Mouse (Mus musculus) kidney, embryonic 14.5 days (tissue): ENCODE data around the gene Uvrag. TPM values are rescaled to one million over a fixed set of nuclear protein-coding genes. Genes with fewer than 3 reads are reported as not detected.

ENCODE experiments used
- ATAC-seq: fragments of 200-750 bp; cut with Nextera tagmentation; 2 replicates; pipeline ENCODE4 v1.8.0; 2017; ENCODE audit warnings: moderate number of reproducible peaks, mild to moderate bottlenecking, moderate TSS enrichment, moderate library complexity; ENCODE audit not compliant: low FRiP score, low TSS enrichment
- H3K27ac ChIP-seq: fragments of 300-500 bp; sonication (generic); 2 replicates; pipeline ENCODE4 v1.5.1; 2014; ENCODE audit warnings: low read depth, mild to moderate bottlenecking, low read length, moderate library complexity, mixed read lengths
- H3K27me3 ChIP-seq: fragments of 300-500 bp; sonication (generic); 2 replicates; pipeline ENCODE4 v1.6.1; 2014; ENCODE audit warnings: mild to moderate bottlenecking, low read length; ENCODE audit not compliant: control insufficient read depth, insufficient read depth
- H3K36me3 ChIP-seq: fragments of 300-500 bp; sonication (generic); 2 replicates; pipeline ENCODE4 v1.6.1; 2014; ENCODE audit warnings: low read length, mixed read lengths; ENCODE audit not compliant: control insufficient read depth, insufficient read depth
- H3K4me1 ChIP-seq: fragments of 300-500 bp; sonication (generic); 2 replicates; pipeline ENCODE4 v1.6.1; 2014; ENCODE audit warnings: low read length, mixed read lengths; ENCODE audit not compliant: control insufficient read depth, insufficient read depth
- H3K4me2 ChIP-seq: fragments of 300-500 bp; sonication (generic); replicated peaks from 2 replicates; pipeline ENCODE4 v1.6.1; 2014; ENCODE audit warnings: low read depth, mild to moderate bottlenecking, low read length
- H3K4me3 ChIP-seq: fragments of 300-500 bp; sonication (generic); 2 replicates; pipeline ENCODE4 v1.5.1; 2014; ENCODE audit warnings: mild to moderate bottlenecking, low read length
- H3K9ac ChIP-seq: fragments of 300-500 bp; sonication (generic); 2 replicates; pipeline ENCODE4 v1.6.1; 2014; ENCODE audit warnings: low read depth, mild to moderate bottlenecking, low read length, moderate library complexity
- H3K9me3 ChIP-seq: fragments of 300-500 bp; sonication (generic); 2 replicates; pipeline ENCODE4 v1.6.1; 2016; ENCODE audit warnings: low read length; ENCODE audit not compliant: control insufficient read depth
- WGBS: fragments of 180-500 bp; shearing (Covaris S2); extraction: QIAGEN DNeasy Blood & Tissue Kit; methylation state at CpG from one replicate; pipeline ENCODE4 v1.1.7; 2014; 5-methylcytosine and 5-hydroxymethylcytosine counted together
- polyA plus RNA-seq: library from polyadenylated mRNA; unstranded; fragments of >200 nt; fragmentation: Nextera tagmentation; extraction: Ambion mirVana; gene quantifications from 2 replicates; pipeline ENCODE4 v1.2.1, GENCODE M21; 2014

Uvrag gene
- polyA plus RNA-seq, 1 experiment from 2014 or later: 22.7 TPM

- no peak overlapping the region for H3K9ac ChIP-seq
- H3K36me3 ChIP-seq: no peaks in the 10 kb centered on the region
- peaks cover 9% of the 10 kb centered on the region for H3K4me1 ChIP-seq
- H3K4me3 ChIP-seq: no peak overlapping the region
- H3K9me3 ChIP-seq: no peaks in the 10 kb centered on the region
- no peak overlapping the region for H3K27ac ChIP-seq
- H3K27me3 ChIP-seq: no peaks in the 10 kb centered on the region
- WGBS: 84% methylated on average over 7 of the region's 7 CpGs
- ATAC-seq: no peak
- H3K4me2 ChIP-seq: no peak overlapping the region
Measured at GRCm38 (mm10) chr7:98938621-98939020, 202.3 kb downstream of the Uvrag start.

GRCm38 (mm10) chr7:98937079-98937813 lies 203.7 kb downstream of the Uvrag start:
- no peak for ATAC-seq
- H3K9ac ChIP-seq: no peak overlapping the region
- no peaks in the 10 kb centered on the region for H3K27me3 ChIP-seq
- H3K36me3 ChIP-seq: no peaks in the 10 kb centered on the region
- no peak overlapping the region for H3K4me3 ChIP-seq
- no peak overlapping the region for H3K4me2 ChIP-seq
- no peak overlapping the region for H3K27ac ChIP-seq
- no peaks in the 10 kb centered on the region for H3K9me3 ChIP-seq
- H3K4me1 ChIP-seq: peaks cover 9% of the 10 kb centered on the region
- WGBS: 44% methylated on average over 20 of the region's 20 CpGs

- Histone ChIP-seq H3K27ac (no peak overlapping the region), H3K4me1 (peaks cover 9% of the 10 kb centered on the region), H3K36me3 (no peaks in the 10 kb centered on the region), H3K4me2 (no peak overlapping the region), H3K9me3 (no peaks in the 10 kb centered on the region), H3K27me3 (no peaks in the 10 kb centered on the region), H3K4me3 (no peak overlapping the region), H3K9ac (no peak overlapping the region)
- WGBS: 76% methylated on average over 6 of the region's 6 CpGs
- no peak for ATAC-seq
Measured at GRCm38 (mm10) chr7:98935757-98936156, 205.2 kb downstream of the Uvrag start.

- no peak overlapping the region for H3K9ac ChIP-seq
- no peaks in the 10 kb centered on the region for H3K9me3 ChIP-seq
- H3K27ac ChIP-seq: no peak overlapping the region
- no peak for ATAC-seq
- H3K4me3 ChIP-seq: no peak overlapping the region
- H3K36me3 ChIP-seq: no peaks in the 10 kb centered on the region
- no peak overlapping the region for H3K4me2 ChIP-seq
- WGBS: 90% methylated on average over 10 of the region's 10 CpGs
- H3K4me1 ChIP-seq: peaks cover 9% of the 10 kb centered on the region
- no peaks in the 10 kb centered on the region for H3K27me3 ChIP-seq
Measured at GRCm38 (mm10) chr7:98935193-98935592, 205.7 kb downstream of the Uvrag start.

- WGBS: 44% methylated on average over 7 of the region's 7 CpGs
- no peak overlapping the region; the same call in 1 of the 2 replicates for H3K27ac ChIP-seq
- peak; percentile 44 for ATAC-seq
- no peak overlapping the region for H3K4me3 ChIP-seq
- no peaks in the 10 kb centered on the region for H3K27me3 ChIP-seq
- no peaks in the 10 kb centered on the region for H3K9me3 ChIP-seq
- H3K4me2 ChIP-seq: no peak overlapping the region
- no peaks in the 10 kb centered on the region for H3K36me3 ChIP-seq
- no peak overlapping the region for H3K9ac ChIP-seq
- H3K4me1 ChIP-seq: peaks cover 17% of the 10 kb centered on the region
Measured at GRCm38 (mm10) chr7:98928336-98929025, 212.5 kb downstream of the Uvrag start.

- H3K9ac ChIP-seq: no peak overlapping the region
- no peaks in the 10 kb centered on the region for H3K36me3 ChIP-seq
- H3K4me1 ChIP-seq: peaks cover 17% of the 10 kb centered on the region
- H3K9me3 ChIP-seq: no peaks in the 10 kb centered on the region
- no peak for ATAC-seq
- WGBS: 77% methylated on average over 10 of the region's 10 CpGs
- no peak overlapping the region for H3K4me2 ChIP-seq
- no peak overlapping the region for H3K27ac ChIP-seq
- no peaks in the 10 kb centered on the region for H3K27me3 ChIP-seq
- H3K4me3 ChIP-seq: no peak overlapping the region
Measured at GRCm38 (mm10) chr7:98926906-98927528, 213.9 kb downstream of the Uvrag start.

GRCm38 (mm10) chr7:98924380-98924869 lies 216.5 kb downstream of the Uvrag start:
- ATAC-seq: peak; percentile 60; the same call in 1 of the 2 replicates
- WGBS: 14% methylated on average over 18 of the region's 18 CpGs
- no peaks in the 10 kb centered on the region for H3K27me3 ChIP-seq
- H3K4me3 ChIP-seq: no peak overlapping the region
- H3K9me3 ChIP-seq: no peaks in the 10 kb centered on the region
- H3K27ac ChIP-seq: peak overlapping the region; percentile 39; the same call in 1 of the 2 replicates
- peak overlapping the region; percentile 25; the same call in 1 of the 2 replicates for H3K4me2 ChIP-seq
- no peaks in the 10 kb centered on the region for H3K36me3 ChIP-seq
- no peak overlapping the region for H3K9ac ChIP-seq
- H3K4me1 ChIP-seq: peaks cover 17% of the 10 kb centered on the region

GRCm38 (mm10) chr7:98922984-98923383 lies 218.0 kb downstream of the Uvrag start:
- Histone ChIP-seq H3K36me3 (no peaks in the 10 kb centered on the region), H3K9ac (no peak overlapping the region), H3K27ac (no peak overlapping the region), H3K9me3 (no peaks in the 10 kb centered on the region), H3K4me2 (no peak overlapping the region), H3K4me3 (no peak overlapping the region), H3K4me1 (peaks cover 14% of the 10 kb centered on the region), H3K27me3 (no peaks in the 10 kb centered on the region)
- no peak for ATAC-seq
- WGBS: 88% methylated on average over 5 of the region's 5 CpGs

GRCm38 (mm10) chr7:98917407-98917806 lies 223.5 kb downstream of the Uvrag start:
- Histone ChIP-seq H3K4me1 (no peaks in the 10 kb centered on the region), H3K27me3 (no peaks in the 10 kb centered on the region), H3K4me3 (no peak overlapping the region), H3K9me3 (no peaks in the 10 kb centered on the region), H3K36me3 (no peaks in the 10 kb centered on the region), H3K4me2 (no peak overlapping the region), H3K27ac (no peak overlapping the region), H3K9ac (no peak overlapping the region)
- ATAC-seq: no peak
- WGBS: 87% methylated on average over 5 of the region's 5 CpGs
